ENCODE assay signal across 12 mouse cellular contexts in the genomic region with DNA sequence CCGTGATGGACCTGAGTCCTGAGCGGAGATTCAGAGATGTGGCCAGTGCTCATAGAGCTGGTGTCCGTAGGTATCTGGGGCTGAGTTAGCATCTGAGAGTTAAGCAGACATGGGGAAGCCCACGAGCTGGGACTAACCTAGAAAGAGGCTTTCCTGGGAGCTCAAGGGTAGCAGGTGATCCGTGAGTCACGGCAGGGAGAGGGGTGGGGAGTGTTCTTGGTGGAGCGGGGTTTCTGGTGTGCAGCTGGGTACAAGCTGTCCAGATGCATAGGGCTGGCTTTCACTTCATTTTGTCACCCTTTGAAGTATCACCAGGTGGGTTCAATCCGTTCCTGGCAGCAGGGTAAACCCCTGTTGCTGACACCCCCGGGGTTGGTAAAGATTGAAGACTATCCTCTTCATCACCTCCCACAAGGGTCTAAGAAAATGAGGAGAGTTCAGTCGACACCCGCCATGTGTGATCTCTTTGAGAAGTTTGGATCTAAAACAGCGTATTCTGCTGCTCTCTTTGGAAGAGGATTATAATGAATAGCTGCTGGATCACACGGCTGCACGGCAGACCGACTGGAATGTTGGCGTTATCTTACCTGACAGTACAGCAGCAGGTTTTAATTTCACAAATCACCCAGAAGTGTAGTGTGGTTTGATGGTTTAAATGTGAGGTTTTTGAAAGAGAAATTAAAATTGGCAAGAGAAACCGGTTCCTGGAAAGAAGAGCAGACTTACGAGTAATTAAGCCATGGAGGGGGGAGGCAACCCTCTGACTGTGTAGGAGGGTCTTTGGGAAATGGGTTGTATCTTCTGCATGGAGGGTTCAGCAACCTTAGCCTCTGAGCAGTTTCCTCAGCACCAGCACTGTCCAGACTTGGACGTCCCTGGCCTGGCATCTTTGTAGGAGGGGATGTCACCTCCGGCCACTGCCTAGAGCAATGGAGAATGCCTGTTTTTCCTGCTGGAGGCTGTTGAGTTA.
DNase-seq lines count a peak whose midpoint lies in the region; ATAC-seq and TF ChIP-seq lines count a peak whose summit lies in the region.
"Had no signal": no experiment of that assay in that cellular context is flagged by ENCODE, and none has a peak within 500 bp of the region (broad histone marks: within the 10 kb centered on the region; RNA-seq: fewer than 3 reads in every experiment).

No protein-coding gene starts in this region.

- no peak for TF ChIP-seq POLR2A in thymus, adult 2 months (IDR thresholded peaks at IDR 0.05; ENCODE audit: control insufficient read depth, extremely low read depth, insufficient read depth, low read length, poor library complexity)

- peak overlapping the region; percentile 89 for H3K27ac ChIP-seq in heart, embryonic 12.5 days (ENCODE audit: poor library complexity, severe bottlenecking)
- H3K27ac ChIP-seq in thymus, adult 2 months (ENCODE audit: control insufficient read depth, insufficient read depth, low read length) = no peak overlapping the region
- H3K27ac ChIP-seq in heart, postnatal 0 days (ENCODE audit: low read depth) = peak overlapping the region; percentile 88
- H3K27ac ChIP-seq: forebrain, embryonic 13.5 days; left cerebral cortex, adult 2 months; midbrain, embryonic 13.5 days had no signal

- no peak for ATAC-seq in heart, embryonic 12.5 days (ENCODE audit: insufficient number of reproducible peaks, low FRiP score)
- ATAC-seq in heart, postnatal 0 days (ENCODE audit: insufficient read depth, low read depth) = no peak
- ATAC-seq: forebrain, embryonic 13.5 days; midbrain, embryonic 13.5 days had no signal

- no peak overlapping the region for H3K4me3 ChIP-seq in heart, embryonic 12.5 days
- H3K4me3 ChIP-seq in thymus, adult 2 months (ENCODE audit: control insufficient read depth, insufficient read depth, low read length) = no peak overlapping the region
- 0 out of 2 replicates have a peak overlapping the region, but pooled peaks have one; percentile 7 for H3K4me3 ChIP-seq in heart, postnatal 0 days (ENCODE audit: low read depth, low read length)
- H3K4me3 ChIP-seq: forebrain, embryonic 13.5 days; left cerebral cortex, adult 2 months; midbrain, embryonic 13.5 days had no signal

- H3K27me3 ChIP-seq in heart, embryonic 12.5 days (replicated peaks) = no peaks in the 10 kb centered on the region
- no peaks in the 10 kb centered on the region for H3K27me3 ChIP-seq in thymus, adult 2 months (ENCODE audit: control insufficient read depth, insufficient read depth, low read length)
- no peaks in the 10 kb centered on the region for H3K27me3 ChIP-seq in heart, postnatal 0 days (ENCODE audit: control insufficient read depth, insufficient read depth, low read length)
- H3K27me3 ChIP-seq: forebrain, embryonic 13.5 days had no signal

- peak overlapping the region; percentile 41; the same call in 1 of the 2 replicates for H3K9ac ChIP-seq in heart, embryonic 12.5 days
- peak overlapping the region; percentile 46; the same call in 1 of the 2 replicates for H3K9ac ChIP-seq in heart, postnatal 0 days (replicated peaks; ENCODE audit: low read depth, low read length)
- H3K9ac ChIP-seq: forebrain, embryonic 13.5 days; midbrain, embryonic 13.5 days had no signal

- no peaks in the 10 kb centered on the region for H3K9me3 ChIP-seq in heart, embryonic 12.5 days (replicated peaks)
- H3K9me3 ChIP-seq in heart, postnatal 0 days (replicated peaks; ENCODE audit: control insufficient read depth, low read length) = no peaks in the 10 kb centered on the region
- H3K9me3 ChIP-seq: forebrain, embryonic 13.5 days; midbrain, embryonic 13.5 days had no signal

- peaks cover 92% of the 10 kb centered on the region for H3K4me1 ChIP-seq in heart, embryonic 12.5 days (replicated peaks)
- peaks cover 9% of the 10 kb centered on the region for H3K4me1 ChIP-seq in thymus, adult 2 months (replicated peaks; ENCODE audit: control insufficient read depth, insufficient read depth, low read length)
- H3K4me1 ChIP-seq in heart, postnatal 0 days (ENCODE audit: control insufficient read depth, insufficient read depth) = peaks cover 45% of the 10 kb centered on the region
- H3K4me1 ChIP-seq: midbrain, embryonic 13.5 days had no signal

- intact Hi-C loops in heart, postnatal 14 days (cut with DNase I) = no loop called here

- WGBS in heart, embryonic 12.5 days = 52% methylated on average over 20 of the region's 20 CpGs
- 26% methylated on average over 20 of the region's 20 CpGs for WGBS in thymus, adult 2 months
- WGBS in heart, postnatal 0 days = 34% methylated on average over 20 of the region's 20 CpGs

- TF ChIP-seq EP300 in heart, postnatal 0 days (IDR thresholded peaks at IDR 0.05; ENCODE audit: low read depth) = 0 out of 2 replicates have a peak, but pooled peaks have one; percentile 59

- no peaks in the 10 kb centered on the region for H3K36me3 ChIP-seq in heart, embryonic 12.5 days
- no peaks in the 10 kb centered on the region for H3K36me3 ChIP-seq in thymus, adult 2 months (ENCODE audit: control insufficient read depth, insufficient read depth, low read length)
- no peaks in the 10 kb centered on the region for H3K36me3 ChIP-seq in heart, postnatal 0 days (replicated peaks; ENCODE audit: control insufficient read depth, insufficient read depth, low read length)
- H3K36me3 ChIP-seq: midbrain, embryonic 13.5 days had no signal

- DNase-seq in heart, postnatal 14 days = no peak
- peak; percentile 30 for DNase-seq in thymus, adult 2 months
- no peak for DNase-seq in thymus, postnatal 10 days (ENCODE audit: low spot score in 2 of 2)
- DNase-seq in heart, postnatal 0 days (ENCODE audit: low spot score) = peak; percentile 69
- DNase-seq in layer of hippocampus, adult 18-20 months (ENCODE audit: low spot score in 2 of 2) = no peak
- DNase-seq in adrenal gland, adult 2 months = no peak
- DNase-seq in natural killer cell, adult 2 months (ENCODE audit: low spot score in 2 of 2) = no peak
- DNase-seq: lung, adult 18-20 months had no signal

- no peak for TF ChIP-seq CTCF in thymus, adult 2 months (IDR thresholded peaks at IDR 0.05; ENCODE audit: borderline replicate concordance, control insufficient read depth, extremely low read depth, insufficient read depth, low read length, poor library complexity)
- TF ChIP-seq CTCF in heart, postnatal 0 days (IDR thresholded peaks at IDR 0.05; ENCODE audit: low read depth) = no peak

- peak overlapping the region; percentile 53 for H3K4me2 ChIP-seq in heart, embryonic 12.5 days
- H3K4me2 ChIP-seq in heart, postnatal 0 days (ENCODE audit: low read depth, low read length) = peak overlapping the region; percentile 66
- H3K4me2 ChIP-seq: forebrain, embryonic 13.5 days; midbrain, embryonic 13.5 days had no signal

Comparison
In these comparisons a context has a peak if more than half of its experiments do, and no peak if none do; other contexts are left out.
1. DNase-seq: peak in thymus, adult 2 months (single experiment) and heart, postnatal 0 days (single experiment); none in heart, postnatal 14 days (0 of 2), thymus, postnatal 10 days (0 of 2), layer of hippocampus, adult 18-20 months (0 of 2), adrenal gland, adult 2 months (single experiment) and natural killer cell, adult 2 months (0 of 2).